Mouse (Mus musculus) hindlimb bud, embryonic 11.5 days (tissue): ENCODE measurements around the gene Ndufa9.

Experiments
- DNase-seq: peaks from one replicate; pipeline ENCODE4 v3.0.0-alpha.2; 2012; ENCODE audit warnings: low read depth, low spot score; ENCODE audit errors: extremely low spot score

The Ndufa9 gene

GRCm38 (mm10) chr6:126772326-126772725 is 76.6 kb downstream of the Ndufa9 start:
- no peak for DNase-seq
